Mouse (Mus musculus) heart, adult 9 months (tissue): ENCODE data around the gene Polr2j.

ENCODE experiments used
- DNase-seq, 2 experiments: peaks; one replicate each; pipeline ENCODE4 v3.0.0; 2022; ENCODE audit warnings: low spot score in 2 of 2

Polr2j gene

DNA sequence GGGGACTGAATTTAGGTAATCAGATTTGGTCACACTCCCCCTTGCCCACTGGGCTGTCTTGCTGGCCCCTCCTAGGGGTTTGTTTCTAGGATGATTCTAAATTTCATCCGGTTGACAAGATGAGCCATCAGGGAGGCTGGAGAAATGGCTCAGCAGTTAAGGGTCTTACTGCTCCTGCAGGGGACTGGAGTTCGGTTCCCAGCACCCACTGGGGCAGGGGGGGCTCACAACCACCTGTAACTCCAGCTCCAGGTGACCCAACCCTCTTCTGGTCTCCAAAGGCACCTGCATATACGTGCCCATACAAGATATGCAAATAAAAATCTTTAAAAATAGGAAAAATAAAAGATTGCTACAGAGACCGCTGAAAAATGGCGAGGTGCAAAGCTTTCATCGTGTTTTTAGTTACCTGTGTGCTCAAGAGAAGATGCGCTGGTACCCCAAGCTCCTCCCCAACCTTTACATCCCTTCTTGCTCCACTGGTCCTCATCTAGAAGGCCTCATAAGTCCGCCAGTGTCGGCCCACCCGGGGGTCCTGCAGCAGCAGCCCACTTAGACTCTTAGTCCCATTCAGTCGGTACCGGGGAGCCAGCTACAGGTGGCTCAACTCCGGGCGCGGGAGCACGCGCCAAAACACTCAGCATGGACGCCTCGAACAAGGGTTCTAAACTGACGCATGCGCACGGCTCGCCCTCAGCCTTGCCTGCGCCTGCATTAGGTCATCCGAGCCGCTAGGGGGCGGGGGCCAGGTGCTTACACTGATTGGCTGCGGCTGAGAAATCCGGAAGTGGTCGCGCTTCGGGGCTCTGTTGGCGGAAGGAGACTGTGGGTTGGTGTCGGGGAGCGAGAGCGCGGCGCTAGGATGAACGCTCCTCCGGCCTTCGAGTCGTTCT lies at the start of gene Polr2j:
Gene Polr2j (plus strand): TSS at position 741 of the 893 bp plus-strand sequence.
- peak; percentile 91 to 95 for DNase-seq

DNA sequence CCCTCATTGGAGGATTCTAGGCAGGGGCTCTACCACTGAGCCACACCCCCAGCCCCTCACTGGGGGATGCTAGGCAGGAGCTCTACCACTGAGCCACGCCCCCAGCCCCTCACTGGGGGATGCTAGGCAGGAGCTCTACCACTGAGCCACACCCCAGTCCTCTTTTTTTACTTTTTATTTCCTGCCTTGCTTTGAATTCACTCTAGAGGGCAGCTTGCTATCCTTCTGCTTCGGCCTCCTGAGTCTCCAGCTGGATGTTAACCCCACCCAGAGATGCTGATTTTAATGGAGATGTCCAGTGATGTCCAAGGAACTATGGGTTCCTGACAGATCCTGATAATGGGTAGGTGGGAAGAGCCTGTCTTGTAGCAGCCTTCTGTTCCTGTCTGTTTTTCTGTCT lies 47.0 kb upstream of the Polr2j start:
- no peak for DNase-seq

DNA sequence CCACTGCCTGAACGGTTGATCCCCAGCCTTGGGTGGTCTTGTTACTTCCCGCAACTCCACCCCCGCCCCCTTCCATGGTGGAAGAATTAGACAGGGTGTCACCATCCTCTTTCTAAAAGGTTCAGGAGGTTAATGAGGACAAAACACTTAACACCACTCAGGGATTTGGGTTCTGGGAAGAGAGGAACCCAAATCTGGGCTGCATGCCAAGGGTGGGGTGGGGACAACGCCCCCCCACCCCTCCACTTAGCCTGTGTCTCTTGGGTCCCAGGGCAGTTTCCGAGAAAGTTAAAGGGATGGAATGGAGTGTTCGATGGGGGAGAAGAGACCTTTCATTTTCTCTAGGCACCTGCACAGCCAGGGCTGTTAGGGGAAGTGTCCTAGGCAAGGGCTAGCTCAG lies 43.4 kb upstream of the Polr2j start:
- DNase-seq, result no peak

DNA sequence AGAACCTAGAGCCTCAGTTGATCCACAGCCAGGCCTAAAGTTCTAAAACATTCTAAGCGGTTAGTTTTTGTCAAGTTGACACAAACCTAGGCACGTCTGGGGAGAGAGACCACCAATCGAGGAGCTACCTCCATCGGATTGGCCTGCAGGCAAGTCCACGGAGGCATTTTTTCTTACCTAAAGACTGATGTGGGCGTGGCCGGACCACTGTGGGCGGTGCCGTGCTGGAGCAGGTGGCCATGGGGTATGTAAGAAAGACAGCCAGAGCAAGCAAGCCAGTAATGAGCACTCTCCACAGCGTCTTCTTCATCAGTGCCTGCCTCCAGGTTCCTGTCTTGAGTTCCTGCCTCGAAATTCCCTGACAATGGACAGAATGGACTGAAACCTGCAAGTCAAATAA lies 42.9 kb upstream of the Polr2j start:
- no peak for DNase-seq

DNA sequence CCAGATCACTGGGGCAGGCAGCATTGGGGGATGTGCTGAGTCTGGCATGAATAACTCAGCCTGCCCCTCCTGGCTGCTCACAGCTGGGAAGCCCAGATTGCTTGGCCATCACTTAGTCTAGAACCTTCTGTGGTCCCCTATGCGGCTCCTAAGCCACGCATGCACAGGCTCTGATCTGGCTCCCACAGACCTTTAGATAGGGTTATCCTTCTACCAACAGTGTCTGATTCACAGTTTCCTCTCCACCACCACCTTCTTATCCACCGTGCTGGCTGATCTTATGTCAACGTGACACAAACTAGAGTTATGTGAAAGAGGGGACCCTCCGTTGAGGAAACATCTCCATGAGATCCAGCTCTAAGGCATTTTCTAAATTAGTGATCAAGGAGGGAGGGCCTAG lies 41.4 kb upstream of the Polr2j start:
- no peak for DNase-seq

DNA sequence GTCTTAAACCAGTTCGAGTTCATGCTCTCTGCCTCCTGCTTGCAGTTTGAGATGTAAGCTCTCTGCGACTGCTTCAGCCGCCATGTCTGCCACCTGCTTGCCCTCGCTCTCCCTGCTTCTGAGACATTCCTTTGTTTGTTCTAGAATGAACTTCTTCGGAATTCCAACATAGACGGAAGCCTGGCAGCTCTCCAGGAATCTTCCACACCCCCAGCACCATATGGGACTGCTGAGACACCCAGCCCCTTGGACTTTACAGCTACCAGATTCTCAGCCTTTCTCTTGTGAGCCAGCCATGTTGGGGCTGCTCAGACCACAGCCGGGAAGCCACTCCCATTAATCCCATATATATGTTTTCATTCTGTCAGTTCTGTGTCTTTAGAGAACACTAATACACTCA lies 40.1 kb upstream of the Polr2j start:
- no peak for DNase-seq

DNA sequence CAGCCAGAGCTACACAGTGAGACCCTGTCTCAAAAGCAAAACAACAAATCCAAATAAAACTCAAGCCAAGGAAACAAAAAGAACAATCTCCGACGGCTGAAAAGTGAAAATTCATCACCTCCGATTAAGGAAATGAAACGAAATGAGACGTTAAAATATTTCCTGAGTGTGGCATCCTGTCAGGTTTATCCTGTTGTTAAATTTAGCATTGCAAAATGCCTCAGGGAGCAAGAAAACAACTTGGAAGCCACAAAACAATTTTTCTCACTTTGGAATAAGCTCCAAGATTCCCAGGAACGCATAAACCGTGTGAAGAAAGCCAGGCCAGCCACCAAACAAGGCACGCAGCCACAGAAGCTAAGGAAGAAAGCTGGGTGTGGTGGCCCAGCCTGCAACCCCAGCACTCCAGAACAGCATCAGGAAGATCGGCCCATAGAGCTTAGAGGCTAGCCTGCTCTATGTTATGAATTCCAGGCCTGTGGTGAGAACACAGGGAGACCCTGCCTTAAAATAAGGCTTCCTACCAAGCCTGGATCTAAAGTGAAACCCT lies 39.4 kb upstream of the Polr2j start:
- DNase-seq, result peak; percentile 45 to 58

DNA sequence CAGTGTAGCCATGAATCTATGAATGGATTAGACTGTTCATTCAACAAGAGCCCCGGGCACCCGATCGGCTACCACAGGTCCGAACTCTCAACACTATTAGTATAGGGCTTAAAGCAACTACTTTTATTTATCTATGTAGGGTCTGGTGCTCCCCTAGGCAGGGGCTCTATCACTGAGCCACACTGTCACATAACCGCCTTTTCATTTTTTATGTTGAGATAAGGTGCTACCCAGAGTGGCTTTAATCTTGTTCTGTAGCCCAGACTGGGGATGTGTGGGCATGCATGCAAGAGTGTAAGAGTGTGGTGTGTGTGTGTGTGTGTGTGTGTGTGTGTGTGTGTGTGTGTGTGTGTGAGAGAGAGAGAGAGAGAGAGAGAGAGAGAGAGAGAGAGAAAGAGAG lies 38.3 kb upstream of the Polr2j start:
- DNase-seq, result no peak

DNA sequence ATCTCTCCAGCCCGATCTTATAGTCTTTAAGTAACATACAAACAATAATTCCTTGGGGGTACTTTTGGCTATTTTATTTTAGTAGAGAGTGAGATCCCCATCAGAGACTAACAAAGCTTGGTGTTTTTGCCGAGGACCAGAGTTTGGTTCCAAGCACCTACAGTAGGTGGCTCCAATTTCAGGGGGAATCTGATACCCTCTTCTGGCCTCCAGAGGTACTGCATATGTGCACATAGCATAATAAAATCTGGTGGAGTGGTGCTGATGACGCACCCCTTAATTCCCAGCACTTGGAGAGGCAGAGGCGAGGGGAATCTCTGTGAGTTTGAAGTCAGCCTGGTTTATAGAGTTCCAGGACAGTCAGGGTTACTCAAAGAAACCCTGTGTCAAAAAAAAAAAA lies 34.1 kb upstream of the Polr2j start:
- DNase-seq, result no peak

DNA sequence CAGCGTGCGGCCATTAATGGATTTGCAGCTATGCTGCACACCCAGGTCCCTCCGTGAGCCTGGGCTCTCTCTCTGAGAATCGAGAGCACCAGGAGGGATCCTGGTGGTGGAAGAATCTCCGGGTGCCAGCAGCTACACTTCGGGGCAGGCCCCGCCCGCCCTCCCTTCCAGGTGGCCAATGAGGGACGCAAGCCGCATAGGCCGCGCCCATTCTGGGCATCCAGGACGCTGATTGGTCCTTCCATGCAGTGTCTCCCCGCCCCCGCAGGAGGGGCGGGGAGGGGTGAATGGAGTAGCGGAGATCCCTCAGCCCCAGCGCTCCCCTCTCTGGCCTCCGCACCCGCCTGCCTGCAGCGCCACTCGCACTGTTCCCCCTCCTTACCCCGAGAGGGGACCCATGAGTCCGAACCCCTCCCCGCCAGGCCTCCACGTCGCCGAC lies 32.7 kb upstream of the Polr2j start, which contains the start of gene Rasa4:
Gene Rasa4 (plus strand): TSS at position 248 of the 439 bp plus-strand sequence.
- peak; percentile 94 for DNase-seq

DNA sequence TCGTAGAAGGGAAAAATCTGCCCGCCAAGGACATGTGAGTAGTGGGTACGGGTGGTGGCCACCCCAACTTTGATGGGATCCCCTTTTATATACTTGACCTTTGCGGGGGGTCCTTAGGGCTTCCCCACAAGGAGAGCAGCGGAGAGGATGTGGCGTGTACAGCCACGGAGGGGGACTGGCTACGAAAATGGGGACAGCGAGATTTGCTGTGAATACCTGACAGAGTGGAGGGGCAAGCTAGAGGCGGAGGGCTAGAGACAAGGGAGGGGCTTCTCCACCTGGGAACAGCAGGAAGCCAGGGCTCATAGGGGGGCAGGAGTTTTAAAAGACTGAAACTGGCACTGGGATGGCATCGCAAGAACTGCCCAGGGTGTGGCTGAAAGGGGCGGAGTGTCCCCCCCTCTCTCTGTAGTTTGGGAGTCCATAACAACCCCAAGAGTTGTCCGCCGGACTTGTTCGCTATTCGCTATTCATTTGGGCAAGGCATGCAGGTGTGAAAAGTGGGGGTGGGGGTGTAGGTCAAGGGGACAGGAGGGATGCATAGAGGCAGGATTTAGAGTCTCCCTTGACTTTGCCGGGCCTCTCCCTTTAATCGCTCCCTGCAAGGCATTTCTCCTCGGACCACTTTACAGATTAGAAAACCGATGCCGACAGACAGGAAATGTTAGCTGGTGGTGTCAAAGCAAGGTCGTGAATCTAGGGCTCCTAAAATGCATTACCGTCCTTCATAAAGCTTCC lies 32.1 kb upstream of the Polr2j start:
- no peak for DNase-seq

DNA sequence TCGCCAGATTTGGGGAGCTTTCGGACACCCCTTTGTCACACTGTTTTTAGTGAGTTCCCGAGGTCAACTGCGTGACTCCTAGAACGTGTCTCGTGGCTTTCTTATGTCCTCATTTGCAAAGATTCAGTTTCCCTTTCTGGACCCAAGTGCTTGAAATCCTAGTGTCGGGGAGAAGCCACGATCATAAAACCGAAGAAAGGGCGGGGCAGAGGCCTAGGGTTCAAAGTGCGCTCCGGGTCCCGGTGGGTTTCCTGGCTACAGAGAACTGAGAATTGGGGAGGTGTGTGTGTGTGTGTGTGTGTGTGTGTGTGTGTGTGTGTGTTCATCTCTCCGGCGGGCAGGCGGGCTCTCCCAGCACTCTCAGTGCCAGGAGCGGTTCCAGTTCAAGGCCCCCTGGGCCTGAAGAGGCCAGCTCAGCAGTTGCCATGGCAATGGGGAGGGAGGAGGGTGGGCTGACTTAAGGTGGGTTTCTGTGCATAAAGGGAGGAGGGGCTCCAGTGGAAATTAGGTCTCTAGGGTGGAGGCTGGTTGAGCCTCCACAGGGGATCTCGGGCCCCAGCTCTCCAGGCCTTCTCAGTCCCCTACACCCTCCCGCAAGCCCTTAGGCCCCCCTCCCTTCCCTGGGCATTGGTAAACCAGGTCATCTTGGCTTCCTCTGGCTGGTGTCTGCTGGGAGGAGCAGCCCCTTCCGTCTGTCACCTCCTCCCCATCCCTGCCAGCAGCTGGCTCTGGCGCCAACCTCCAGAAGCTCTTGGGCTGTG lies 31.4 kb upstream of the Polr2j start:
- DNase-seq, result no peak

DNA sequence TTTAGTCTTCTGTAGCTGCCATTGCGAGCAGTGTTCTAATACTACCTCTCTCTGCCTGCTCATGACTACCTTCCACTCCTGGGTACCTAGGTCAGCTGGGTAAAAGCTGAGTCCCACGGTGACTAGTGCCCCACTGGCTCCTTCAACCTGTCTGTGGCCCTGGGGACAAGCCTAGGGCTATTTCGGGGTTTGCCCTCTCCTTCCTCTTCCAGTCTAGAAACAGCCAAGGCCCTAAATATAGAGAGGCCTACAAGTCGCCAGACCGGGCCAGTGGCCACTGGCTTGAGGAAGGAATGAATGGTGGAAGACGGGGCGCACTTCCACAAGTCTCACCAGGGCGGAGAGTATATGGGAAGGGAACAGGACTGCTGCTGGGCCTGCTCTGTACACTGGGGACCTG lies 30.1 kb upstream of the Polr2j start:
- DNase-seq, result no peak

DNA sequence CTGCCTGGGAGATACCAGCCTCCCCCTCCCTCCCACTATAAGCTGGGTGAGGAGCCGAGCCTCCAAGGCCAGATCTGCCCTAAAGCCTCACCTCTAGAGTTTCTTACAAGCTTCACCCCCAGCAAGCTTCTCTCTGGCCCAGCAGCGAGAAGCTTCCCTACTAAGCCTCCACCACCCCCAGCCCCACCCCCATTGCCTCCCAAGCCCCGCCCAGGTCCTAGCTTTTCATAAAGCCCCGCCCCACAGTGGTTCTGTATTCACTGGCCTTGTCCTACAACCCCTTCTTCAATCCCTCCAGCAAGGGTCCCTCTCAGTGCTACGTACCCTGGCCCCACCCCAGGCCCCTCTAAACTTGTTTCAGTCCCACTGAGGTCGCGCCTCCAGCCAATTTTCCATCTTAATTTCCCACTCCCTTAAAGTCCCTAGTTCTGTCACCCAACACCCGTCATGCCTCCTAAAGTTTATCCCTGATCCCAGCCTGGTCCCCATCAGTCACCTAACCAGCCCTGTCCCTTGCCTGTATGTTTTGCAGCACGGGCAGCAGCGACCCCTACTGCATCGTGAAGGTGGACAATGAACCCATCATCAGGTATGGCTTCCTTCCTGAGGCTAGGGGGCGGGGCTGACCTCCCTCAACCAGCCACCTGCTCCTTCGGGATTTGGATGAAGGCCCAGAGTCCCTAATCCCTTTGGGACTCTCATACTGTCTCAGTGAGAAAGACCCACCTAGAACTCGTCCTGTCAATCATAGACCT lies 27.4 kb upstream of the Polr2j start:
- no peak for DNase-seq

DNA sequence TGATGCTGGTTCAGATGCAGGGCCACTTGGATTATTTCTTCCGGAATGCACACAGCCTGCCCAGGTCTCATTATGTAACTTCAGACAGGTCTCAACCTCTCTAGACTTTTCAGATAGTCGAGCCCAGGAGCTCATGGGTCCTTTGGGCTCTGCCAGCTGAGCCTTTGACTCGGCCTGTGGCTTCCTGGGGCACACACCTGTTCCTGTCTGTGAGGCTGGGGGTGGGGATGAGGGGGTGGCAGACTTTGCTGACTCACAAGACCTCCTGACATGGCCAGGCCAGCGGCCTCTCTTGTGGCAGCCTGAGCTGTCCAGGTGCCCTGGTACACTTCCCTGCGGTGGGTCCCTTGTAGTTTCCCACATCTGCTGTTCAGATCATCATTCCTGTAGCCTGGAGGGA lies 24.5 kb upstream of the Polr2j start:
- no peak for DNase-seq

DNA sequence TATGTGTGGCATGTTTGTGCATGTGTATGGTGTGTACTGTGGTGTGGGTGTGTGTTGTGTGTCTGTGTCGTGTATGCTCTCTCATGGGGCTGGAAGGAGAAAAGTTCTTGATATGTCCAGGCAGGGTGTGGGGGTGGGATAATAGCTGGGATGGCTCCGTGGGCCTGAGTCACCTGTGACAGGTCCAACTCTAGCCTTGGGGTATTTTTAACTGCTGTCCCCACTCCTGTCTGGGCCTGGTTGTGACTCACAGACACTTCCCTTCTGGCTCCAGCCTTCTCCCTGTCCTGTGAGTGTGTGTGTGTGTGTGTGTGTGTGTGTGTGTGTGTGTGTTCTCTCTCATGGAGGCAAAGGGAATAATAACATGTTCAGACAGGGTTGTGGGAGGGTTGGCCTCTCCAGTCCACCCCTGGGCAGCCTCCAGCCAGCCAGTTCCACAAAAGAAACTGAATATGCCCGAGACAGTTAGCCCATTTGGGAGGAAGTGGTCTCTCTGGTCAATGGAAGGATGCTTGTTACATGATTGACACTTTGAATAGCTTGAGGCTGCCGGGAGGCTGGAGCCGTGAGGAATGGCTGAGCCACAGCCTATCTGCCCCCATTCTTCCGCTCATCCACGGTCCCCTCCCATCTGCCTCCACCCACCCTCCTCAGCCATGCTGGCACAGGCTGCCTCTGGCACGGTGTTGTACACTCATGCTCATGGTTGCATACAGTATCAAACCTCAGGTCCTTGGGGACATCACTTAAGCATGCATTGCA lies 22.0 kb upstream of the Polr2j start:
- DNase-seq, result no peak

DNA sequence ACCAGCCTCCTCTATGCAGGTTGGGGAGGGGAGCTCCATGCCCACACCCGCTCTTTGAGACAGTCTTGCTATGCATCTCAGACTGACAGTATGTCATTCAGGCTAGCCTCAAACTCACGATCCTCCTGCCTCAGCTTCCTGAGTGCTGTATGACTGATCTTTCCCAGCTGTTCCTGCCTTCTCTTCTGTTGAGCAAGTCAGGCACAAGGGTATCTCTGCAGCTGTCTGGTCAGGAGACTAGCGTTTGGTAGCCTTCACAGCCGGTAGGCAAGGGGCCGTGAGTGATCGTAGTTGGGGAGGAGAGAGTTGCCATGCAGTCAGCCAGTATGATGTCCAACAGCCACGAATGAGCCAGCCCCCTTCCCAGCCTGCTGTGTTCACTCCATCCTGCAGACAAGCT lies 21.3 kb upstream of the Polr2j start:
- no peak for DNase-seq

DNA sequence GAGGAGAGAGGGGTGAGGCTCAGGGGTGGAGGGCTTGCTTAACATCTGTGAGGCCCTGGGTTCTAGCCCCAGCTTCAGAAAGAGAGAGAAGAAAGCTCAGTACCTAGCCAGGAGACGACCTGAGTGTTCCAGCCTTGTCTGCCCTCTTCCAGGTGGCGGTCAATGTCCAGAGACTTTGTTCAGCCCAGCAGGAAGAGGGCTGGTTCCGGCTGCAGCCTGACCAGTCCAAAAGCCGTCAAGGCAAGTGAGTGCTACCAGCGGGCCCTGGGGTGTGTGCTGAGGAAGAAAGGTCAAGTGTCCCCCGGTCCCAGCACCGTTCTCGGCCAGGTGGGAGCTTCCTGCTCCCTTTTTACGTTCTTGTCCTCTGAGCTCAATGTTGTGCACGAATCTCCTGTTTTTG lies 17.9 kb upstream of the Polr2j start:
- no peak for DNase-seq

DNA sequence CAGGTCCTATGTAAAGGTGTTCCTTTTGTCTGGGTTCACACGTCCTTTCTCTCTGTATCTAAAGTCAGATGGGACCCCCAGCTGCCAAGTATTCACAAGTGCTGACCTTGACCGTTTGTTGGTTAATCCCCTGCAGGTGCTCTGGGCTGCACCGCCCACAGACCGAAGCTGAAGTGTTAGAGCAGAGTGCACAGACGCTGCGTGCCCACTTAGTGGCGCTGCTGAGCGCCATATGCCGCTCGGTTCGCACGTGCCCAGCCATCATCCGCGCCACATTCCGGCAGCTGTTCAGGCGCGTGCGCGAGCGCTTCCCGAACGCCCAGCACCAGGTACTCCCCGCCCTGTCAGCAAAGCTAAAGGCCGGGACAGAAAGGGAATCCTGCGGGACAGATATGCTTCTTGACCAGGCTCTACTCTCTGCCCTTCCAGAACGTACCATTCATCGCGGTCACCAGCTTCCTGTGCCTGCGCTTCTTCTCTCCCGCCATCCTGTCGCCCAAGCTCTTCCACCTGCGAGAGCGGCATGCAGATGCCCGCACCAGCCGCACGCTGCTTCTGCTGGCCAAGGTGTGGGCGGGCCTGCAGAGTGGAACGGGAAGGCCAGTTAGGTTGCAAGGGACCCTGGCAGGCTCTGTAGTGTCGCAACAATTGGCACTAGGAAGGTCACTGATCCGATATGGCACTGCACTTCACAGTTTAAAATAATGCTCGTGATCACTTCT lies 14.2 kb upstream of the Polr2j start:
- DNase-seq, result no peak

DNA sequence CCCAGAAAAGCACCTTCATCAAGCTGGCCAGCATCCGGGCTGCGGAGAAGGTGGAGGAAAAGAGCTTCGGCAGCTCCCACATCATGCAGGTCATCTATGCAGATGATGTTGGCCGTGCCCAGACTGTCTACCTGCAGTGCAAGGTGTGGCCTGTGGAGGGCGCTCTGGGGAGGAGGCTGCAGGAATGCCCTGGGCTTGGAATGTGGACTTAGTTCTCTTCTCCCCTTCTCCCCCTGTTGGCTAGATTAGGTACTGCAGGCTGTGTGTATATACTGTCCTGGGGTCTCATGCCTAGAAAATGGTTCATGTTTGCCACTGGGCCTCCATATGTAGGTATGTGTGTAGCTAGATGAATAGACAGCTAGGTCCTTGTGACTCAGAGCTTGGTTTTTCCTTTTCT lies 11.9 kb upstream of the Polr2j start:
- no peak for DNase-seq
